Comparison of ENCODE assay signal across 9 mouse cellular contexts in the genomic region with DNA sequence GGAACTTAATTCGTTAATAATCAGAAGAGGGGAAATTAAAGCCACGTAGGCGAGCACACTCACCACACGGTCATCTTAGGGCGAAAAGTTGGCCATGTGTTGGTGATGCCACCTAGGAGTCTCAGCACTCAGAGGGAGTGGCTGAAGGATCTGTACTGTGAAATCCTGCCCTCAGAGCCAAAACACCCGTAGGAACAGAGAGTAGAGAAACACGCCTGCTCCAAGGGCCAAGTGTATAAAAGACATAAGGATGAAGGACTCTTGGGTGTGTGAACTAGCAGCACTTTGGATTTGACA. TPM values are rescaled to one million over a fixed set of nuclear protein-coding genes. Genes with fewer than 3 reads are reported as not detected.
DNase-seq lines count a peak whose midpoint lies in the region; ATAC-seq and TF ChIP-seq lines count a peak whose summit lies in the region.
"Had no signal": no experiment of that assay in that cellular context is flagged by ENCODE, and none has a peak within 500 bp of the region (broad histone marks: within the 10 kb centered on the region; RNA-seq: fewer than 3 reads in every experiment).

No protein-coding gene starts in this region.

- WGBS in heart, postnatal 0 days, result 23% methylated on average over 7 of the region's 7 CpGs
- WGBS in embryonic facial prominence, embryonic 12.5 days, result 17% methylated on average over 7 of the region's 7 CpGs
- 24% methylated on average over 7 of the region's 7 CpGs for WGBS in intestine, embryonic 14.5 days
- WGBS in neural tube, embryonic 11.5 days, result 17% methylated on average over 7 of the region's 7 CpGs

- peak overlapping the region; percentile 43 for H3K4me3 ChIP-seq in heart, postnatal 0 days (ENCODE audit: low read depth, low read length)
- peak overlapping the region; percentile 53 for H3K4me3 ChIP-seq in embryonic facial prominence, embryonic 12.5 days
- no peak overlapping the region for H3K4me3 ChIP-seq in intestine, embryonic 14.5 days (ENCODE audit: low read depth, low read length)
- peak overlapping the region; percentile 47 for H3K4me3 ChIP-seq in neural tube, embryonic 11.5 days (ENCODE audit: low read depth, low read length)

- no peak for ATAC-seq in heart, postnatal 0 days (ENCODE audit: insufficient read depth, low read depth)
- ATAC-seq in embryonic facial prominence, embryonic 12.5 days (ENCODE audit: insufficient number of reproducible peaks, insufficient read depth, low FRiP score, low TSS enrichment), result no peak
- no peak for ATAC-seq in intestine, embryonic 14.5 days (replicated peaks; ENCODE audit: low FRiP score, low TSS enrichment, low read depth)
- no peak for ATAC-seq in neural tube, embryonic 11.5 days (ENCODE audit: insufficient read depth, low FRiP score, low TSS enrichment)

- no peaks in the 10 kb centered on the region for H3K36me3 ChIP-seq in heart, postnatal 0 days (replicated peaks; ENCODE audit: control insufficient read depth, insufficient read depth, low read length)
- no peaks in the 10 kb centered on the region for H3K36me3 ChIP-seq in embryonic facial prominence, embryonic 12.5 days
- H3K36me3 ChIP-seq in intestine, embryonic 14.5 days (ENCODE audit: control insufficient read depth, insufficient read depth, low read length), result no peaks in the 10 kb centered on the region
- no peaks in the 10 kb centered on the region for H3K36me3 ChIP-seq in neural tube, embryonic 11.5 days (ENCODE audit: control insufficient read depth, insufficient read depth, low read length)

- H3K27me3 ChIP-seq in heart, postnatal 0 days (ENCODE audit: control insufficient read depth, insufficient read depth, low read length), result peaks cover 34% of the 10 kb centered on the region
- peaks cover 32% of the 10 kb centered on the region for H3K27me3 ChIP-seq in embryonic facial prominence, embryonic 12.5 days
- peaks cover 27% of the 10 kb centered on the region for H3K27me3 ChIP-seq in intestine, embryonic 14.5 days (replicated peaks; ENCODE audit: control insufficient read depth, insufficient read depth, low read length)
- H3K27me3 ChIP-seq in neural tube, embryonic 11.5 days (ENCODE audit: control insufficient read depth, insufficient read depth, low read length), result peaks cover 14% of the 10 kb centered on the region

- H3K27ac ChIP-seq in heart, postnatal 0 days (ENCODE audit: low read depth), result no peak overlapping the region
- H3K27ac ChIP-seq in embryonic facial prominence, embryonic 12.5 days, result no peak overlapping the region
- H3K27ac ChIP-seq in intestine, embryonic 14.5 days (ENCODE audit: low read depth), result no peak overlapping the region
- no peak overlapping the region for H3K27ac ChIP-seq in neural tube, embryonic 11.5 days (ENCODE audit: low read depth, low read length)

- peaks cover 7% of the 10 kb centered on the region; the same call in 1 of the 2 replicates for H3K4me1 ChIP-seq in heart, postnatal 0 days (ENCODE audit: control insufficient read depth, insufficient read depth)
- H3K4me1 ChIP-seq in embryonic facial prominence, embryonic 12.5 days, result peaks cover 11% of the 10 kb centered on the region; the same call in 1 of the 2 replicates
- no peaks in the 10 kb centered on the region for H3K4me1 ChIP-seq in intestine, embryonic 14.5 days (replicated peaks; ENCODE audit: control insufficient read depth, insufficient read depth, low read length)
- peaks cover 8% of the 10 kb centered on the region for H3K4me1 ChIP-seq in neural tube, embryonic 11.5 days (ENCODE audit: control insufficient read depth, insufficient read depth, low read length)

- DNase-seq in heart, postnatal 0 days (ENCODE audit: low spot score), result no peak
- DNase-seq in heart, adult 8-10 months (ENCODE audit: low spot score), result no peak
- peak; percentile 53 for DNase-seq in intestine, embryonic 14.5 days (ENCODE audit: low spot score)
- no peak for DNase-seq in neural tube, embryonic 11.5 days (ENCODE audit: low spot score)
- no peak for DNase-seq in ovary, postnatal 36 days (ENCODE audit: low spot score)
- no peak for DNase-seq in cerebellum, adult 11-12 months
- no peak for DNase-seq in adrenal gland, postnatal 36 days
- DNase-seq: lung, adult 2 months had no signal

- no peak for TF ChIP-seq CTCF in heart, postnatal 0 days (IDR thresholded peaks at IDR 0.05; ENCODE audit: low read depth)

- TF ChIP-seq EP300 in heart, postnatal 0 days (IDR thresholded peaks at IDR 0.05; ENCODE audit: low read depth), result no peak

- peak overlapping the region; percentile 64 for H3K4me2 ChIP-seq in heart, postnatal 0 days (ENCODE audit: low read depth, low read length)
- peak overlapping the region; percentile 98 for H3K4me2 ChIP-seq in embryonic facial prominence, embryonic 12.5 days (replicated peaks)
- H3K4me2 ChIP-seq in intestine, embryonic 14.5 days (ENCODE audit: low read length), result peak overlapping the region; percentile 71
- peak overlapping the region; percentile 92 for H3K4me2 ChIP-seq in neural tube, embryonic 11.5 days (ENCODE audit: low read depth)

- no peak overlapping the region for H3K9ac ChIP-seq in heart, postnatal 0 days (replicated peaks; ENCODE audit: low read depth, low read length)
- no peak overlapping the region for H3K9ac ChIP-seq in embryonic facial prominence, embryonic 12.5 days
- H3K9ac ChIP-seq in intestine, embryonic 14.5 days (ENCODE audit: low read length), result no peak overlapping the region
- H3K9ac ChIP-seq in neural tube, embryonic 11.5 days (ENCODE audit: low read length), result no peak overlapping the region; the same call in 1 of the 2 replicates

- H3K9me3 ChIP-seq in heart, postnatal 0 days (replicated peaks; ENCODE audit: control insufficient read depth, low read length), result no peaks in the 10 kb centered on the region
- no peaks in the 10 kb centered on the region for H3K9me3 ChIP-seq in embryonic facial prominence, embryonic 12.5 days
- H3K9me3 ChIP-seq in intestine, embryonic 14.5 days (ENCODE audit: control insufficient read depth, low read length), result no peaks in the 10 kb centered on the region
- no peaks in the 10 kb centered on the region for H3K9me3 ChIP-seq in neural tube, embryonic 11.5 days (ENCODE audit: control insufficient read depth, low read length)

RNA-seq across cellular contexts. Expression of gene Jhy, which starts 0.4 kb away (rescaled TPM):
- total RNA-seq in heart, postnatal 0 days (2014; rRNA removed; ENCODE audit: low replicate concordance), result not detected in 2 replicates
- 0.05 TPM in 1 of 2 replicates, not detected in the other for polyA plus RNA-seq in heart, postnatal 0 days (2015; fragmentation: Nextera tagmentation; extraction: Ambion mirVana)
- not detected for total RNA-seq in heart, adult 8-10 months (2022)
- 0.13 and 0.48 TPM in 2 replicates for polyA plus RNA-seq in embryonic facial prominence, embryonic 12.5 days (2016; fragmentation: Nextera tagmentation; extraction: Ambion mirVana)
- polyA plus RNA-seq in intestine, embryonic 14.5 days (2014; fragmentation: Nextera tagmentation; extraction: Ambion mirVana), result 0.05 TPM in 1 of 2 replicates, not detected in the other
- 0.88 and 1.1 TPM in 2 replicates for polyA plus RNA-seq in neural tube, embryonic 11.5 days (2014; fragmentation: Nextera tagmentation; extraction: Ambion mirVana)
- total RNA-seq in adrenal gland, postnatal 36 days (2021), result not detected

RNA-seq across cellular contexts. Expression of gene Crtam, which starts 40.1 kb away (rescaled TPM):
- total RNA-seq in heart, postnatal 0 days (2014; rRNA removed; ENCODE audit: low replicate concordance), result not detected in 2 replicates
- polyA plus RNA-seq in heart, postnatal 0 days (2015; fragmentation: Nextera tagmentation; extraction: Ambion mirVana), result not detected in 2 replicates
- total RNA-seq in heart, adult 8-10 months (2022), result not detected
- 0.25 and 0.29 TPM in 2 replicates for polyA plus RNA-seq in embryonic facial prominence, embryonic 12.5 days (2016; fragmentation: Nextera tagmentation; extraction: Ambion mirVana)
- polyA plus RNA-seq in intestine, embryonic 14.5 days (2014; fragmentation: Nextera tagmentation; extraction: Ambion mirVana), result 0.43 and 0.74 TPM in 2 replicates
- polyA plus RNA-seq in neural tube, embryonic 11.5 days (2014; fragmentation: Nextera tagmentation; extraction: Ambion mirVana), result not detected in 2 replicates
- total RNA-seq in adrenal gland, postnatal 36 days (2021), result not detected
